Mouse (Mus musculus) embryonic facial prominence, embryonic 10.5 days (tissue): ENCODE measurements around the gene Chit1. TPM values are rescaled to one million over a fixed set of nuclear protein-coding genes. Genes with fewer than 3 reads are reported as not detected.

Source experiments
- DNase-seq: peaks from one replicate; pipeline ENCODE4 v3.0.0-alpha.2; 2017; ENCODE audit warnings: low spot score
- H3K27ac ChIP-seq: fragments of 300-500 bp; sonication (generic); replicated peaks from 2 replicates; pipeline ENCODE4 v1.5.1; 2016; ENCODE audit warnings: mild to moderate bottlenecking
- H3K27me3 ChIP-seq: fragments of 300-500 bp; sonication (generic); replicated peaks from 2 replicates; pipeline ENCODE4 v1.6.1; 2016; ENCODE audit warnings: low read depth, mild to moderate bottlenecking; ENCODE audit not compliant: poor library complexity, severe bottlenecking
- H3K36me3 ChIP-seq: fragments of 300-500 bp; sonication (generic); replicated peaks from 2 replicates; pipeline ENCODE4 v1.6.1; 2016; ENCODE audit warnings: mild to moderate bottlenecking, moderate library complexity
- H3K4me1 ChIP-seq: fragments of 300-500 bp; sonication (generic); 2 replicates; pipeline ENCODE4 v1.6.1; 2016
- H3K4me3 ChIP-seq: fragments of 300-500 bp; sonication (generic); 2 replicates; pipeline ENCODE4 v1.5.1; 2016; ENCODE audit warnings: mild to moderate bottlenecking, moderate library complexity
- H3K9me3 ChIP-seq: fragments of 300-500 bp; sonication (generic); 2 replicates; pipeline ENCODE4 v1.6.1; 2016; ENCODE audit warnings: mild to moderate bottlenecking
- WGBS: fragments of 180-500 bp; shearing (Covaris S2); methylation state at CpG from one replicate; pipeline ENCODE4 v1.1.7; 2016; 5-methylcytosine and 5-hydroxymethylcytosine counted together
- polyA plus RNA-seq: library from polyadenylated mRNA; unstranded; fragments of >200 nt; fragmentation: Nextera tagmentation; extraction: Ambion mirVana; gene quantifications from 2 replicates; pipeline ENCODE4 v1.2.1, GENCODE M21; 2016

Gene Chit1
- polyA plus RNA-seq, 1 experiment from 2014 or later: not detected

DNA sequence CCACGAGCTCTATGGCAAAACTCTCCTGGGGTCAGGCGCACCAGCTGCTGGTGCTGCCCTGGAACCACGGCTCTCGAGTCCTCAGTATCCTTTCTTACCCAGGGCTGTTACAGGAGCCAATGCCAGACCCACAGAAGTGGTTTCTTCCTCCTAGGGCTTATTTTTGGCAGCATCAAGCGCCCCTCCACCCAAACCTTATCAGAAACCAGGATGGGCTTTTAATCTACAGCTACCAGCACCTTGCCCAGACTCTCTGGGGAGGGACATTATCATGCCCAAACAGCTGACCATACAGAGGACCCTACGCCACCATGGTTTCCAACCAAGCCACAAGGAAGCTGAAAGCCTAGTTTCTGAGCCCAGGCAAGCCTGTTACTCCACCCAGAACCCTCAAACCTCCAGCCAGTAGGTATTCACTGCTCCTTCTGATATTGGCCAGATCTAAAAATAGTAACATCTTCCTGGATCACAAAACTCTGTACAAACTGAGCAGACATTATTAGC lies 37.9 kb upstream of the Chit1 start:
- Histone ChIP-seq H3K36me3 (peaks cover 27% of the 10 kb centered on the region), H3K4me3 (no peak overlapping the region), H3K9me3 (no peaks in the 10 kb centered on the region), H3K27me3 (peaks cover 10% of the 10 kb centered on the region), H3K4me1 (peaks cover 69% of the 10 kb centered on the region), H3K27ac (no peak overlapping the region)
- WGBS: 84% methylated on average over 6 of the region's 6 CpGs
- no peak for DNase-seq

- DNase-seq: no peak
- Histone ChIP-seq H3K27ac (no peak overlapping the region), H3K36me3 (peaks cover 27% of the 10 kb centered on the region), H3K4me3 (no peak overlapping the region), H3K9me3 (no peaks in the 10 kb centered on the region), H3K27me3 (peaks cover 13% of the 10 kb centered on the region), H3K4me1 (peaks cover 72% of the 10 kb centered on the region)
- WGBS: 76% methylated on average over 1 of the region's 1 CpGs
Measured at GRCm38 (mm10) chr1:134073658-134074057, 37.4 kb upstream of the Chit1 start.

GRCm38 (mm10) chr1:134074184-134074583 lies 36.9 kb upstream of the Chit1 start:
- no peak overlapping the region for H3K4me3 ChIP-seq
- DNase-seq: no peak
- peaks cover 13% of the 10 kb centered on the region for H3K27me3 ChIP-seq
- no peak overlapping the region for H3K27ac ChIP-seq
- peaks cover 73% of the 10 kb centered on the region for H3K4me1 ChIP-seq
- WGBS: 71% methylated on average over 3 of the region's 3 CpGs
- H3K9me3 ChIP-seq: no peaks in the 10 kb centered on the region
- peaks cover 27% of the 10 kb centered on the region for H3K36me3 ChIP-seq

GRCm38 (mm10) chr1:134074606-134075005 lies 36.4 kb upstream of the Chit1 start:
- Histone ChIP-seq H3K27me3 (peaks cover 13% of the 10 kb centered on the region), H3K9me3 (no peaks in the 10 kb centered on the region), H3K27ac (no peak overlapping the region), H3K4me3 (no peak overlapping the region), H3K36me3 (peaks cover 27% of the 10 kb centered on the region), H3K4me1 (peaks cover 76% of the 10 kb centered on the region)
- WGBS: 89% methylated on average over 10 of the region's 10 CpGs
- no peak for DNase-seq

- H3K27ac ChIP-seq: no peak overlapping the region
- DNase-seq: no peak
- peaks cover 27% of the 10 kb centered on the region for H3K36me3 ChIP-seq
- peaks cover 76% of the 10 kb centered on the region for H3K4me1 ChIP-seq
- peaks cover 13% of the 10 kb centered on the region for H3K27me3 ChIP-seq
- no peaks in the 10 kb centered on the region for H3K9me3 ChIP-seq
- H3K4me3 ChIP-seq: peak overlapping the region; percentile 76
- WGBS: 89% methylated on average over 8 of the region's 8 CpGs
Measured at GRCm38 (mm10) chr1:134075532-134075931, 35.5 kb upstream of the Chit1 start.

- Histone ChIP-seq H3K27ac (peak overlapping the region; percentile 40; the same call in 1 of the 2 replicates), H3K4me3 (peak overlapping the region; percentile 76), H3K27me3 (peaks cover 13% of the 10 kb centered on the region), H3K9me3 (no peaks in the 10 kb centered on the region), H3K36me3 (peaks cover 27% of the 10 kb centered on the region), H3K4me1 (peaks cover 68% of the 10 kb centered on the region)
- DNase-seq: no peak
- 59% methylated on average over 2 of the region's 2 CpGs for WGBS
Measured at GRCm38 (mm10) chr1:134076789-134077188, 34.3 kb upstream of the Chit1 start.

GRCm38 (mm10) chr1:134077389-134078060 lies 33.5 kb upstream of the Chit1 start:
- peak; percentile 38 for DNase-seq
- 61% methylated on average over 14 of the region's 14 CpGs for WGBS
- peaks cover 65% of the 10 kb centered on the region for H3K4me1 ChIP-seq

GRCm38 (mm10) chr1:134078061-134078795 lies 32.8 kb upstream of the Chit1 start:
- WGBS: 18% methylated on average over 19 of the region's 19 CpGs

More at GRCm38 (mm10) chr1:134077389-134078060, 33.5 kb upstream of the Chit1 start:
- Histone ChIP-seq H3K27me3 (peaks cover 13% of the 10 kb centered on the region), H3K27ac (peak overlapping the region; percentile 87), H3K36me3 (peaks cover 27% of the 10 kb centered on the region), H3K9me3 (no peaks in the 10 kb centered on the region), H3K4me3 (peak overlapping the region; percentile 76)

GRCm38 (mm10) chr1:134078802-134079476 lies 32.1 kb upstream of the Chit1 start, which contains the start of gene Btg2:
TSS of gene Btg2 (minus strand) at chr1:134079120.
- Histone ChIP-seq H3K27ac (peak within 1 kb of the TSS; percentile 87), H3K4me1 (peaks cover 68% of the 10 kb centered on the region), H3K9me3 (no peaks in the 10 kb centered on the region), H3K36me3 (peaks cover 27% of the 10 kb centered on the region), H3K4me3 (peak within 1 kb of the TSS; percentile 76), H3K27me3 (peaks cover 13% of the 10 kb centered on the region)
- DNase-seq: peak; percentile 99
- under 1% methylated on average over 62 of the region's 62 CpGs for WGBS

More at GRCm38 (mm10) chr1:134078061-134078795, 32.8 kb upstream of the Chit1 start:
- peak overlapping the region; percentile 76 for H3K4me3 ChIP-seq
- peaks cover 13% of the 10 kb centered on the region for H3K27me3 ChIP-seq
- DNase-seq: no peak
- H3K9me3 ChIP-seq: no peaks in the 10 kb centered on the region
- H3K4me1 ChIP-seq: peaks cover 70% of the 10 kb centered on the region
- peaks cover 27% of the 10 kb centered on the region for H3K36me3 ChIP-seq
- peak overlapping the region; percentile 87 for H3K27ac ChIP-seq

DNA sequence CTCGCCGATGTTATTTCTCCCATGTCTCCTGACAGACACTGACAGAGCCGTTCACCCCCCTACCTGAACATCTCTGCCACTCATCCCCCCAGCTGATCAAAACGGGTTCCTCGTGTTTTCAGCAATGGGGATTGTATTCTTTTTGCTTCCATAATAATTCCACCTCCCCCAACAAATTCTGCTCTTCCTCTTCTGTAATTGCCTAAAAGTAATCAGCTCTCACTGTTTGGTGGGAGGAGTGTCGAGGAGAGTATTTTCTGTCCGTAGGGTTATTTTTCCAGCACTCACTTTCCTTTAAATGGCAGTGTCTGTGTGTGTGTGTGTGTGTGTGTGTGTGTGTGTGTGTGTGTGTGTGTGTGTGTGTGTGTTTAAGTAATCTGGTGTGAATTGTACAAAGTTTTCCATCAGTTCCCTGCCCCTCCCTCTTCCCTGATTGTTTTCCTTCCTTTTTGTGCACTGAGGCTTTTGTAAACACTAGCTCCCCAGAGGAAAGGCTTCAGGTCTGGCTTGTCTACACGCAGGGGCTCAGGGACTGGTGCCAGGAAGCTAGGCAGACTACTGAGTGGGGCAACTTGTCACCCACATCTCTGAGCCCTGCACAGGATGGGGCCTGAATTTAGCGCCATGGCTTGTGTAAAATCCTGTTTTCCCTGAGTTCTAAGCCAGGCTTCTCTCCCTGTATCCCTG lies 31.4 kb upstream of the Chit1 start:
- 8% methylated on average over 9 of the region's 9 CpGs for WGBS
- no peak for DNase-seq
- H3K27ac ChIP-seq: peak overlapping the region; percentile 87

GRCm38 (mm10) chr1:134080406-134080805 lies 30.6 kb upstream of the Chit1 start:
- Histone ChIP-seq H3K4me3 (no peak overlapping the region), H3K9me3 (no peaks in the 10 kb centered on the region), H3K27ac (peak overlapping the region; percentile 87), H3K27me3 (peaks cover 13% of the 10 kb centered on the region), H3K36me3 (peaks cover 19% of the 10 kb centered on the region), H3K4me1 (peaks cover 59% of the 10 kb centered on the region)
- WGBS: 83% methylated on average over 4 of the region's 4 CpGs
- no peak for DNase-seq

More for the DNA sequence above, 31.4 kb upstream of the Chit1 start:
- peaks cover 25% of the 10 kb centered on the region for H3K36me3 ChIP-seq
- H3K4me1 ChIP-seq: peaks cover 63% of the 10 kb centered on the region
- peaks cover 13% of the 10 kb centered on the region for H3K27me3 ChIP-seq
- peak overlapping the region; percentile 76 for H3K4me3 ChIP-seq
- H3K9me3 ChIP-seq: no peaks in the 10 kb centered on the region
